Mouse (Mus musculus) layer of hippocampus, postnatal 10 days (tissue): ENCODE data around the gene P2rx6. TPM values are rescaled to one million over a fixed set of nuclear protein-coding genes. Genes with fewer than 3 reads are reported as not detected.

ENCODE experiments used
- DNase-seq, 2 experiments: peaks; one replicate each; pipeline ENCODE4 v3.0.0; 2021; ENCODE audit warnings: low spot score in 2 of 2
- total RNA-seq, 2 experiments: library from RNA; stranded (reverse); gene quantifications; 2 replicates each; pipeline ENCODE4 v1.2.3; 2021

P2rx6 gene
- total RNA-seq, 2 experiments from 2014 or later: 0.58 to 1.1 TPM

- no peak for DNase-seq
Measured at GRCm38 (mm10) chr16:17625488-17626268, 64.0 kb downstream of the P2rx6 start.

DNA sequence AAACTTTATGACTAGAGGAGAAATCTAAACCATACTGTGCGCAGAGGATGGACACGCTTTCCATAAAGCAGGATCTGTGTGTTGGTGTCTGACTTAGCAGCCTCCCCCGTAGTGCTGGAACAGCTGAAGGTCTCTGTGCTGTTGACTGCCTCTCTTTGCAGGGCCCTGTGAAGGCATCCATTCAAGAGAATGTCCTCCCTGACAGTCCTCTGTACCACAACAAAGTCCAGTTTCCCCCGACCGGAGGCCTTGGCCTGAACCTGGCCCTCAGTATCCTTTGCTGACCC, 64.5 kb downstream of the P2rx6 start:
- DNase-seq: no peak

Other genes with a start within 250 kb of the P2rx6 start
- 1 to 10 TPM in 1 of 2 experiments, under 1 TPM in 1; 0.73 to 1.8 TPM for gene Serpind1, start 230.5 kb upstream of the P2rx6 start, total RNA-seq
- gene Snap29, start 155.9 kb upstream of the P2rx6 start, total RNA-seq: 10 to 100 TPM; 30.8 to 31.9 TPM
- 100 to 1,000 TPM; 174 to 177 TPM for gene Pi4ka, start 155.6 kb upstream of the P2rx6 start, total RNA-seq
- gene Crkl, start 109.9 kb upstream of the P2rx6 start, total RNA-seq: 10 to 100 TPM; 34.3 to 36.0 TPM
- gene Aifm3, start 72.3 kb upstream of the P2rx6 start, total RNA-seq: 10 to 100 TPM; 36.4 to 39.9 TPM
- gene Lztr1, start 53.2 kb upstream of the P2rx6 start, total RNA-seq: 100 to 1,000 TPM; 182 to 188 TPM
- 10 to 100 TPM; 33.1 to 38.2 TPM for gene Thap7, start 30.7 kb upstream of the P2rx6 start, total RNA-seq
- gene Lrrc74b, start 638 bp upstream of the P2rx6 start, total RNA-seq: 1 to 10 TPM; 1.7 to 2.4 TPM
- 10 to 100 TPM; 75.7 to 77.6 TPM for gene Slc7a4, start 21.3 kb downstream of the P2rx6 start, total RNA-seq
- 10 to 100 TPM; 39.7 to 46.6 TPM for gene Smpd4, start 57.5 kb downstream of the P2rx6 start, total RNA-seq
- 10 to 100 TPM; 40.5 to 42.3 TPM for gene Ccdc74a, start 84.6 kb downstream of the P2rx6 start, total RNA-seq
- 10 to 100 TPM; 66.2 to 69.6 TPM for gene Med15, start 171.0 kb downstream of the P2rx6 start, total RNA-seq
- 100 to 1,000 TPM; 108 TPM for gene Klhl22, start 197.7 kb downstream of the P2rx6 start, total RNA-seq
- gene Scarf2, start 235.4 kb downstream of the P2rx6 start, total RNA-seq: 1 to 10 TPM; 4.7 to 5.0 TPM